Mouse (Mus musculus) intestine, embryonic 16.5 days (tissue): ENCODE data around the gene Nav2. TPM values are rescaled to one million over a fixed set of nuclear protein-coding genes. Genes with fewer than 3 reads are reported as not detected.

ENCODE experiments used
- ATAC-seq: fragments of 200-750 bp; cut with Nextera tagmentation; 2 replicates; pipeline ENCODE4 v1.8.0; 2017; ENCODE audit warnings: moderate TSS enrichment, moderate library complexity
- H3K27ac ChIP-seq: fragments of 300-500 bp; sonication (generic); 2 replicates; pipeline ENCODE4 v1.5.1; 2014; ENCODE audit warnings: mild to moderate bottlenecking, low read length
- H3K27me3 ChIP-seq: fragments of 300-500 bp; sonication (generic); replicated peaks from 2 replicates; pipeline ENCODE4 v1.6.1; 2014; ENCODE audit warnings: low read length, control low read depth, mixed read lengths; ENCODE audit not compliant: control insufficient read depth, insufficient read depth
- H3K36me3 ChIP-seq: fragments of 300-500 bp; sonication (generic); 2 replicates; pipeline ENCODE4 v1.6.1; 2014; ENCODE audit warnings: low read length, control low read depth; ENCODE audit not compliant: control insufficient read depth, insufficient read depth
- H3K4me1 ChIP-seq: fragments of 300-500 bp; sonication (generic); 2 replicates; pipeline ENCODE4 v1.6.1; 2014; ENCODE audit warnings: low read length, control low read depth, mixed read lengths; ENCODE audit not compliant: control insufficient read depth, insufficient read depth
- H3K4me2 ChIP-seq: fragments of 300-500 bp; sonication (generic); 2 replicates; pipeline ENCODE4 v1.6.1; 2014; ENCODE audit warnings: low read depth, low read length, control low read depth
- H3K4me3 ChIP-seq: fragments of 300-500 bp; sonication (generic); 2 replicates; pipeline ENCODE4 v1.5.1; 2014; ENCODE audit warnings: mild to moderate bottlenecking, low read length
- H3K9ac ChIP-seq: fragments of 300-500 bp; sonication (generic); 2 replicates; pipeline ENCODE4 v1.6.1; 2014; ENCODE audit warnings: low read depth, low read length
- H3K9me3 ChIP-seq: fragments of 300-500 bp; sonication (generic); 2 replicates; pipeline ENCODE4 v1.6.1; 2016; ENCODE audit warnings: low read length, control low read depth; ENCODE audit not compliant: control insufficient read depth
- WGBS: fragments of 180-500 bp; shearing (Covaris S2); extraction: QIAGEN DNeasy Blood & Tissue Kit; methylation state at CpG from one replicate; pipeline ENCODE4 v1.1.7; 2014; 5-methylcytosine and 5-hydroxymethylcytosine counted together
- polyA plus RNA-seq: library from polyadenylated mRNA; unstranded; fragments of >200 nt; fragmentation: Nextera tagmentation; extraction: Ambion mirVana; gene quantifications from 2 replicates; pipeline ENCODE4 v1.2.1, GENCODE M21; 2015

The Nav2 gene
- polyA plus RNA-seq, 1 experiment from 2014 or later: 15.3 TPM

DNA sequence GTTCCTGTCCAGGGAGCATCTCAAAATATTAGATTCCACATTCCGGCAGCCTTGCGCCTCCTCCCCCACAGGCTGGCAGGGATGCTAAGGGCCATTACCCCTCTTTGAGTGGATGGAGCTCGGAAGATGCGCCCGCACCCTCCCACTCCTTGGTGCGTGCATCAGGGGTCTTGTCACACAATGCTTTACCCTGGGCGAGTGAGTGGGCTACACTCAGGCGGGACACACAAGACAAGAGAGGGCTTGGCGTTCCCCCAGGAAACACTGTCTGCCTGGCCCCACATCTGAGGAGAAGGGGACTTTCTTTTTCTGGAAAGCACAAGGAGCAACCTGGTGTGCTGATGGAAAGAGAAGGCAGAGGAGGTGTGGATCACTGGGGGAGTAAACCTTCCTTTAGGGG, 631.7 kb downstream of the Nav2 start:
- Histone ChIP-seq H3K36me3 (no peaks in the 10 kb centered on the region), H3K27ac (no peak overlapping the region), H3K9ac (no peak overlapping the region), H3K27me3 (no peaks in the 10 kb centered on the region), H3K4me2 (no peak overlapping the region), H3K9me3 (no peaks in the 10 kb centered on the region), H3K4me1 (peaks cover 12% of the 10 kb centered on the region), H3K4me3 (no peak overlapping the region)
- ATAC-seq: no peak
- 88% methylated on average over 9 of the region's 9 CpGs for WGBS

DNA sequence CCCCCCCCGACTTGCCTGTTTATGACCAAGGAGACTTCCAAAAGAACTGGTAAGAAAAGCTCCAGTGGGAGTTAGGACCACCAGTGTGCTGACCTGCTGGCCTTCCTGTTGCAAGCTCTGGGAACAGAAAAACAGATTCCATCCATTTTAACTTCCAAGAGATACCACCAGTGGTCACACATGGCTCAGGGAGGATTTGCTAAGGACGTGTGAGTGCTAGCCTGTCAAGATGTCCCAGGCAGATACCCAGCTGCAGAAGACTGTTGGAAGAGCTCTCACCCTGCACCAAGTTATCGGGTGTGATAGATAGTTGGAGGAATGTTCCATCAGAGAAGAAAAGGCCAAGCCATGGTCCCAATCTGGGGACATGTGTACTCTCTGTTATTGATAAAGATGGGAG, 633.6 kb downstream of the Nav2 start:
- Histone ChIP-seq H3K4me1 (peaks cover 18% of the 10 kb centered on the region), H3K27ac (no peak overlapping the region), H3K9ac (no peak overlapping the region), H3K4me3 (no peak overlapping the region), H3K36me3 (no peaks in the 10 kb centered on the region), H3K9me3 (no peaks in the 10 kb centered on the region), H3K4me2 (no peak overlapping the region), H3K27me3 (no peaks in the 10 kb centered on the region)
- no peak for ATAC-seq
- WGBS: 87% methylated on average over 3 of the region's 3 CpGs

DNA sequence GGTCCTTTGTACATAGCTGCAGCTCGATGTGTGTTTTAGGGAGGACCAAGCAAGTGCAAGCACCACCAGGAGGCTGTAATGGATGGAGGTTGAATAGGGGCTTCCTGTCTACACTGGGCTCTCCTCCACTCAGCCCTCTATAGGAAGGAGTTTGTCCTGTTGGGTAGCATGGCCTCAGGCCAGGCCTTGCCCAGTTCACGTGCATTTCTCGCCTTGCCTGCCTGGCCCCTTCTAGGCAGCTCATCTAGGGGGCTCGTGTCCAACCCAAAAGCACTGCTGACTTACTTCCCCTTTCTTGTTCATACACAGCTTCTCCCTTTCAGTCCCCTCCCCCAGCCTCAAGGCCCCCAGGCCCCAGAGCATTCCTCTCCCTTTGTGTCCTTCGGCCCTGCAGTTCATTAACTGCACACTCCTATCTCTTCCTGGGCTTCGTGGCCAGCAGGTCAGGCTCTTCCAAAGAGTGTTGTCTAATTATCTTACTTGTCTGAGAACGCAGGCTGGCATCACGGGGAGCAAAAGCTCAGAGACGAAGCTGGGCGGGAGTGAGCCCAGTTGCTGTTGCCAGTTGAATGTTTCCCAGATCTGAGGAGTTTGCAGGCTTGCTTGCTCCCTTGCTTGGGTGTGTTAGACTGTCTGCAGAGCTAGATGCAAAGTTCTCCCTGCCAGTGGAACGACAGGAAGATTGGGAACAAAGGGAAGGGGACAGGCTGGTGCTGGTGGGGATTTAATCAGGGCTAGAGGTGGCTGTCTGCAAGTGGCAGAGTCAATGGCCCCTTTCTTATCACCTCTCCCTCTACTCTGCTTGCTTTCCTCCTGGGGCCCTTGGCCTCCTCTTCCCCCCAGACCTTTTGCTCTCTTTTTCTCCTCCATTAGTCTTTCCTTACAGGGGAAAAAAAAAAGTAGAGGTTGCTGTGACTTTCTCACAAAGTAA, 636.5 kb downstream of the Nav2 start:
- H3K4me2 ChIP-seq: no peak overlapping the region
- peaks cover 10% of the 10 kb centered on the region for H3K36me3 ChIP-seq
- 0 out of 2 replicates have a peak overlapping the region, but pooled peaks have one; percentile 28 for H3K27ac ChIP-seq
- peaks cover 16% of the 10 kb centered on the region for H3K4me1 ChIP-seq
- ATAC-seq: peak; percentile 69
- H3K9ac ChIP-seq: no peak overlapping the region
- H3K9me3 ChIP-seq: no peaks in the 10 kb centered on the region
- no peaks in the 10 kb centered on the region for H3K27me3 ChIP-seq
- 32% methylated on average over 11 of the region's 11 CpGs for WGBS
- H3K4me3 ChIP-seq: no peak overlapping the region

DNA sequence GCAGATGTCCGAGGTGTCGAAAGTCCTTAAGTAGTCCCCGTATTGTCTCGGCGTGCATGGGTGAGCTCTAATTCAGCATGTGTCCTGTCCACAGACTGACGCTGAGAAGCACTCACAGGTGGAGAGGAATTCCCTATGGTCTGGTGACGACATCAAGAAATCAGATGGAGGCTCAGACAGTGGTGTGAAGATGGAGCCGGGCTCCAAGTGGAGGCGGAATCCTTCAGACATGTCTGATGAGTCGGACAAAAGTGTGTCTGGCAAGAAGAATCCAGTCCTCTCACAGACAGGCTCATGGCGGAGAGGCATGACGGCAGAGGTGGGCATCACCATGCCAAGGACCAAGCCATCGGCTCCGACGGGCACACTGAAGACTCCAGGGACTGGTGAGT, 637.2 kb downstream of the Nav2 start:
- Histone ChIP-seq H3K27ac (no peak overlapping the region), H3K9ac (no peak overlapping the region), H3K9me3 (no peaks in the 10 kb centered on the region), H3K4me3 (no peak overlapping the region), H3K27me3 (no peaks in the 10 kb centered on the region), H3K4me1 (peaks cover 16% of the 10 kb centered on the region), H3K4me2 (no peak overlapping the region), H3K36me3 (peaks cover 10% of the 10 kb centered on the region)
- 83% methylated on average over 15 of the region's 15 CpGs for whole genome bisulfite sequencing
- ATAC-seq: no peak

DNA sequence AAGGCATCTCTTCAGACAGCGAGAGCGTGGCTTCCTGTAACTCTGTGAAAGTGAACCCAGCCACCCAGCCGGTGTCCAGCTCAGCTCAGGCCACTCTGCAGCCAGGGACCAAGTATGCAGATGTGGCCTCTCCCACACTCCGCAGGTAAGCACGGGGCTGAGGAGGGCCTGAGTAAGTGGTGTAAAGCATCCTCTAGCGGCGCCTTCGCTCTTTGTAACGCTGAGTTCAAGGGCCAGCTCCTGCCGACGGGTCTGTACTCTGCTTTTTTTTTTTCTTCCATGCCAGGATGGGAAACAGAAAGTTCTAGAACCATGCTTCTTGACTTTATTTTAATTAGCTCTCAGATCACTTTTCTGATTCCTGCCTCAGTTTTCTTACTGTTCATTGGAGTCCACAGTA, 639.9 kb downstream of the Nav2 start:
- WGBS: 86% methylated on average over 11 of the region's 11 CpGs
- H3K4me1 ChIP-seq: peaks cover 16% of the 10 kb centered on the region
- no peaks in the 10 kb centered on the region for H3K27me3 ChIP-seq
- H3K36me3 ChIP-seq: peaks cover 18% of the 10 kb centered on the region
- H3K9me3 ChIP-seq: no peaks in the 10 kb centered on the region
- no peak overlapping the region for H3K9ac ChIP-seq
- no peak overlapping the region for H3K27ac ChIP-seq
- no peak overlapping the region for H3K4me2 ChIP-seq
- no peak for ATAC-seq
- no peak overlapping the region for H3K4me3 ChIP-seq

DNA sequence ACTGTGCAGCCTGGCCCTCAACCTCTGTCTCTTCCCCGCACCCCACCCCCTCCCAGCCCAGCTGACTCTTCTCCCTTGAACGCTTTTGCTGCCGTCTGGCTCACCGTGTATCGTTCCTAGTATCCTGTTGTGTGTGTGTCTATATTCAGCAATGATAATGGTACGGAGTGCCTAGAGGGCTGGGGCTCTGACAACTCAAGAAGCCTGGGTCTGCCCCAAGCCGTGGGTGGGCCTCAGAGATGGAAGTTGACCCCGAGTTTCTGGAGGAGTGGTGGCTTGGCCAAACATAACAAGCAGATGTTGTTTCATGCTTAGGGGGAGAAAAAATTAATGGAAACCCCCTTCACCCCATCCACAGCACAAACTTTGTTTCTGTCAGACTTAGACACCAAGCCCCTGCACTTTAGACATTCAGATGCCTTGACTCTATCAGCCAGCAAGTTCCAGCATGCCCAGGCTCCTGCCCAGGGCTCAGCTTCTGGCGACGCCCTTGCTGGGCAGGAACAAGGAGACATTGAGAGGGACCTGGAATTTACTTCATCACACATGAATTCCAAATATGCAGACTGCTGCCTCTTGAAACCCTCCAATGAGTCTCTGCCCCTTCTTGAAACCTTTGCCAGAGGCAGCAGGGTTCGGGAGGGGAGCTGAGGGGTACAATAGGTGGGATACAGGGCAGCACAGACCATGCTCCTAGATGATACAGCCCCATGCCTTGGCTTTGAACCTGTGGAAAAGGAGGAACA, 644.9 kb downstream of the Nav2 start:
- peak; percentile 39; the same call in 1 of the 2 replicates for ATAC-seq

DNA sequence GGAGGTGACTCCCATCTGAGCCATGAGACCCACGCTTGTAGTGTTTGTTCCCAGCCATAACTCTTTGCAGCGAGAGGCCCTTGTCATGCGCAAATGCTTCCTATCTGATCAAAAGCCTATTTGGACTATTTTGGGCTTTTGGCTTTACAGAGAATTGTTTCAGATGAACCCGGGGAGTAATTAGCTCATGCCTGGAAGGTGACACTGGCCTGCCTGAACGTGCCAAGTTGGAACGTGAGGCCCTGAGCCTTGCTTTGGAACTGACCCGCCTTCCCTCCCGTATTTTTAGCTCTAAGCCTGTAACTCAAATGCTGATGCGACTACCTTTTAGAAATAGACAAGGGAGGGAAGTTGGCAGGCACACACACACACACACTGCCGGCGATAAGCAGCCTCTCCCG, 649.7 kb downstream of the Nav2 start:
- Histone ChIP-seq H3K4me3 (no peak overlapping the region), H3K9ac (no peak overlapping the region), H3K4me1 (no peaks in the 10 kb centered on the region; the same call in 1 of the 2 replicates), H3K36me3 (0 out of 2 replicates have a peak, but pooled peaks cover 5% of the 10 kb centered on the region), H3K27me3 (no peaks in the 10 kb centered on the region), H3K4me2 (no peak overlapping the region), H3K27ac (peak overlapping the region; percentile 65), H3K9me3 (no peaks in the 10 kb centered on the region)
- 76% methylated on average over 12 of the region's 12 CpGs for WGBS
- ATAC-seq: no peak

More for the DNA sequence above, 644.9 kb downstream of the Nav2 start:
- H3K4me2 ChIP-seq: no peak overlapping the region
- H3K9me3 ChIP-seq: no peaks in the 10 kb centered on the region
- no peaks in the 10 kb centered on the region; the same call in 1 of the 2 replicates for H3K4me1 ChIP-seq
- H3K36me3 ChIP-seq: peaks cover 15% of the 10 kb centered on the region
- WGBS: 47% methylated on average over 11 of the region's 11 CpGs
- peak overlapping the region; percentile 37 for H3K27ac ChIP-seq
- no peak overlapping the region for H3K4me3 ChIP-seq
- H3K9ac ChIP-seq: no peak overlapping the region
- no peaks in the 10 kb centered on the region for H3K27me3 ChIP-seq

DNA sequence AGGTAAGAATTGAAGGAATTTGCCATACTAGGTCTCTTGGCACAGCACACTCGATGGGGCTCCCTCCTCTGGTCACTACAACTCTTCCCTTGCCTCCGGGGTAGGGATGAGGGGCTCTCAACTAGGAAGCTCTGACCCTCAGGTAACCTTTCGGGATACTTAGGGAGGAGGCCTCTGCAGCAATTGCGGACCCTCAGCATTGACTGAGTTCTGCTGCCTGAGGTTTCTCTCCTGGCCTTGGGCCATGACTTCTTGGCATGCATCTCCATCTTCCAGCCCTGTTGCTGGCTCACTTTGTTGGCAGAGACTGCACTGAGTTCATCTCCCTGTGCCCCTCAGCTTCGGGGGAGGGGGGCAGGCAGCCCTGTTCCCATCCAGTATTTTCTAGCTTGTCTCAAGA, 650.4 kb downstream of the Nav2 start:
- Histone ChIP-seq H3K9me3 (no peaks in the 10 kb centered on the region), H3K36me3 (0 out of 2 replicates have a peak, but pooled peaks cover 5% of the 10 kb centered on the region), H3K27ac (peak overlapping the region; percentile 65), H3K4me1 (no peaks in the 10 kb centered on the region; the same call in 1 of the 2 replicates), H3K9ac (no peak overlapping the region), H3K27me3 (no peaks in the 10 kb centered on the region), H3K4me3 (no peak overlapping the region), H3K4me2 (no peak overlapping the region)
- ATAC-seq: peak; percentile 68
- WGBS: 62% methylated on average over 5 of the region's 5 CpGs

DNA sequence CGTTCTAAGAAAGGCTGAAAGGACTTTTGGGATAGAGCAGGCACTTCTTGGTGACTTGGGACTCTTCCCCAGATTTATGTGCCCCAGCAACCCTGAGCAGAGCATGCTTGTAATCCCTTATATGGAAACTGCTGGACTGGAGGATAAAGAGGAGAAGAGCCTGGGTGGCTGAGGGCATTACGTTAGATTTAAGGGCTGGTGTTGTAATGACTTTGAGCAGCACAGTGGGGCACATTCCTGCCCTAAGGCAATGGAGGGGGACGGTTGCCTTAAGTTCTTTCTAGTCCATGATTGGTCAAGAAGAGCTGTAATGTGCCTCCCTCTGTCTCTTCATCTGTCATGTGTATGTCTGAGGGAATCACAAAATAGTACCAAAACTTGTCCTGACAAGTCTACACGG, 651.5 kb downstream of the Nav2 start:
- Histone ChIP-seq H3K36me3 (0 out of 2 replicates have a peak, but pooled peaks cover 5% of the 10 kb centered on the region), H3K27ac (peak overlapping the region; percentile 65), H3K4me1 (no peaks in the 10 kb centered on the region), H3K9ac (no peak overlapping the region), H3K27me3 (no peaks in the 10 kb centered on the region), H3K4me2 (no peak overlapping the region), H3K9me3 (no peaks in the 10 kb centered on the region), H3K4me3 (no peak overlapping the region)
- no peak for ATAC-seq
- WGBS: 65% methylated on average over 4 of the region's 4 CpGs
